Mouse (Mus musculus) hindlimb bud, embryonic 11.5 days (tissue): Measurements from ENCODE around the gene Mthfr.

ENCODE experiments used
- DNase-seq: peaks from one replicate; pipeline ENCODE4 v3.0.0-alpha.2; 2012; ENCODE audit warnings: low read depth, low spot score; ENCODE audit errors: extremely low spot score

Gene Mthfr

DNA sequence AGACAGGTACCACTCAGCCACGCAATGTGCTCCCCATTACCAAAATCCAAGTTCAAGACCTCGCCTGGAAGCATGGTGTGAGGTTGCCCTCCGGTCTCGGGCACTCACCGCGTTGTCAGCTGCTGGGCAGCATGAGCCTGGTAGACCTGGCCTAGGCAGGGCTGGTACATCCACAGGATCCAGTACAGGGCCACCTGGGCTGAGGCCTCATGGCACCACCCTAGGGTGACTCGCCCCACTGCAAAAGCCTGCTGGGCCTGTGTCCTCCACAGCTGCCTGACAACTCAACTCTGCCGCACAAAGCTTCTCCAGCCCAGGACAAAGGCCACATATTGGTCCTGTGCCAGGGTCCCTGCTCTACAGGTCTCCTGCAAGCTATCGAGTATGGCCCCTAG, 22.2 kb downstream of the Mthfr start:
- DNase-seq: no peak

DNA sequence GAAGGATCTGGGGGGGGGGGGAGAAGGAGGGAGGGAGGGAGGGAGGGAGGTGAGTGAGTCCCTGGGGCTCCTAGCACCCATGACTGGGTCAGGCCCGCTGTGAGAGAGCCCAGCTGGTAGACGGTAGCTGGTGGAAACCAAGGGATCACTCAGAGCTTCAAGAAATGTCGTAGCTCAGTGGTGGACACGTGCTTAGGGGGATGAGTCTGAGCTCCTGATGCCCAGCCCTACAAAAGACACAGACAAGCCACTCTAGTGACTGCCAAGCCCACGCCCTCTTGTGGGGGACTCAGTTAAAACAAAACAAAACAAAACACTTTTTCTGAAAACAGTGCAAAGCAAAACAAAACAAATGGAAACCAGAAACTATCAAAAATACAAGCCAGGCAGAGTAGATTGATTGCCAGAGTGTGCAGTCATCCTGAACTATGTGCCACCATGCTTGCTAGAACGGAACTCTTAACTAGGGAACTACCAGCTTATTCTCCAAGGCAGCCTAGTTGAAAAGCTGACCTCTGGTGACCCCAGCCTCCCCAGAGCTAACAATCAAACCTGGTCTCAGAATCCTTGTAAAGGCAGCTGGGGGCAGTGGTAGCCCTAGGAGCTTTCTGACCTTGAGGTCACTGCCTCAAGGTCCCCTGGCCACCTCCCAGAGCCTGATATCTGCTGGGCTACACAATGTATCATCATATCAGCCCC, 27.0 kb downstream of the Mthfr start:
- DNase-seq: no peak

DNA sequence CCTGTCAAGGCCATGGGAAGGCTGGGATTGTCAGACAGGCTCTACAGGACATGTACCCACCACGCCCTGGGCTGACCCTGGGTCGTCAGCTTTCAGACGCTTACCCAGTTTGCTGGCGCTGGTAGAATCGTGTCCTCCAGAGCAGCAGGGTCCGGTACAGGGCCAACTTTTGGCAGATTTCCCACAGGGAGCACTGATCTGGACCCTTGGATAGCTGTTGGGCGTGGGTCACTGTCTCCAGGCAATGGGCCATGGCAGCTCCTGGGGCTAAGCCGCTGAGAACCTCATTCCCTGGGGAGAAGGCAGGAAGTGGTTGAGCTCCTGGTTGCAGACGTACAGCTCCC, 27.5 kb downstream of the Mthfr start:
- no peak for DNase-seq

DNA sequence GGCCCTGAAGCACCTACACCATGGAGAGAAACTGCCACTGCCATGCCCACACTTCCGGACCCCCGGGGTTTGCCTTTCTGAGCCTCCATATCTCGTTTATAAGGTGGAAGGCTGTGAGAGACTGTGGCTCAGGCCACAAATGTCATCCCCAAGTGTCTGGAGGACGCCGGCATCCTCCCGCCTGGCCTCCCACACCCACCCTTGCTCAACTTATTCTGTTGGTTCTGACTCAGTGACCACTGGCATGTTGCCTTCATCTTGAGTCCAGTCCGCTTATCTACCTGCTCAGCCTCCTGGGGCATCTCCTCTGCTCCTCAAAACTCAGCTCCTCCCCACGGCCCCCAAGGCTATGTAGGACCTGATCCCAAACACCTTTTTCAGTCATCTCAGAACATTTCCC, 28.5 kb downstream of the Mthfr start:
- no peak for DNase-seq

DNA sequence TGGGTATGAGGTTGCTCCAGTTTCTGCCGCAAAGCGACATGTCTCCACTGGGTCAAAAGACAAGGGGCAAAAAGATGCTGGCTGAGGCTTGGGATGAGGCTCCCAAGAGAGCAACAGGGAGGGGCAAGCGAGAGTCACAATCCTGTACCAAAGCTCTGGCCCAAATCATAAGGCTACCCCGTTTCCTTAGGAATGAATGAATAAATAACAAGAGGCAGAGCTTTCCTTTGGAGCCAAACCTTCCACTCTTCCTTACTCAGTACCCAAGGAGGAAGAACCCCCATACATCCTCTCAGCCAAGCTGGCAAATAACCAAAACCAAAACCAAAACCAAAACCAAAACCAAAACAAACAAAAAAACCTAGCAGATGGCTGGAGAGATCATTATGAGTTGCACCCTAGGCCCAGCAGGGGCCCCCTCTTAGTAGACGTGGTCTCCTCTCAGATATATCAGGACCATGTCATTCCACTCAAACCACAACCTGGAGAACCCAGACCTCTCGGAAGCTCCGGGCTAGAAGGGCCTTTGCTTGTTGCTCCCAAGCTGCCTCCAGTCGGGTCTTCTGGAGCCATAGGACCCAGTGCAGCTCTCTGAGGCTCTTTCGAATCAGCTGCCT, 30.8 kb downstream of the Mthfr start:
- DNase-seq: no peak

DNA sequence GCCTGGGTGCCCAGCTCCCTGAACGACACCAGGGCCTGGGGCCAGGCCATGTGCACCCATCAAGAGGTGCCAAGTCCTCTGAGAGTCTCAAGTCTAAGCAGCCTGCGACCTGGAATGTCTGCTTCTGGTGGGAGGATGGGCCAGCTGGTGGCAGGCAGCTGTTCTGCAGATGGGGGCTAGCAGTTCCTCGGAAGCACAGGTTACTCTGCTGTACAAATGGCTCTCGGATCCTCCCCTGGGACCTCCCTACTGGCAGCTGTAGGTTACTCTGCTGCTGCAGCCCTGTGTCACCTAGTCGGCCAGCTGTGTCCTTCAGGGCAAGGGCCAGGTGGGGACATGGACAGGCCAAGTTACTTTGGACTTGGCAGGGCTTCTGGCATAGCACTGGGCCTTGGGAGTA, 32.6 kb downstream of the Mthfr start:
- no peak for DNase-seq

DNA sequence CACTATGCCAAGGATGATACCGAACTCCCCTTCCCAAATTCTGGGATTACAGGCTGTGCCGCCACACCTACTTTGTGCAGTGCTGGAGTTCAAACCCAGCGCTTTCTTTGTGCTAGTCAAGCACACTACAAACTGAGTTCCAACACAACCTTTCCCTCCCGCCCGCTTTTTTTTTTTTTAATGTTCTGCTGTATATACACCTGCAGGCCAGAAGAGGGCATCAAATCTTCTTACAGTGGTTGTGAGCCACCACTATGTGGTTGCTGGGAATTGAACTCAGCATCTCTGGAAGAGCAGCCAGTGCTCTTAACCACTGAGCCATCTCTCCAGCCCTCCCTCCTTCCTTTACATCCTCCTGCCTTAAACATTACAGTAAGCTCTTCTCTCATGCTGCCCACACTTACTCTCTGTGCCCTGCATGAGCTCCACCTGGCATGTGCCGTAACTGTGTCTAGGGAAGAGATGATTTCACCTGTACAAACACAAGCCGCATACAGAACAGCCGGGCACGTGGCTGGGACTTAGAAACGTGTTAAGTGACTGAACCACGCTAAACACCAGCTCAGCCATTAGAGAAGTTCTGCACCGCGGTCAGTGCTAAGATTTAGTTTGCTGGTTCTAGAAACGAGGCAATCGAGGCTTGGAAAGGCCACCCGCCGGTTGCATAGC, 35.8 kb downstream of the Mthfr start:
- no peak for DNase-seq

DNA sequence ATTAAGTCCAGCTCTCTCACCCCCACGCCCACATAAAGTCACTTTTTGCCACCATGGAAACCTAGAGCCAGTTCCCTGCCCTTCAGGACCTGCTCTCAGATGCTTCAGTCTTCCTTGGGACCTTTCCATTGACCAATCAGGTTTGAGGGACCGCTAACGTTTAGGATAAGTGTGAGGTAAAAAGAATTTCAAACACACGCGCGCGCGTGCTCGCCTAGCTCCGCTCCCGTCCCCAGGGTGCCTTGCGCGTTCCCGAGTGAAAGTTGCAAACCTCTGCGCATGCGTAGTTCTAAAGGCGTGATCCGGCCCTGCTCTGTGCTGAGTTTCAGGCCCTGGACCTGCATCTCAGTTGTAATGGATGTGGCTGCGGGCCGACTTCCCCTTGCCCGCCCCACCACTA, 36.4 kb downstream of the Mthfr start:
- no peak for DNase-seq

DNA sequence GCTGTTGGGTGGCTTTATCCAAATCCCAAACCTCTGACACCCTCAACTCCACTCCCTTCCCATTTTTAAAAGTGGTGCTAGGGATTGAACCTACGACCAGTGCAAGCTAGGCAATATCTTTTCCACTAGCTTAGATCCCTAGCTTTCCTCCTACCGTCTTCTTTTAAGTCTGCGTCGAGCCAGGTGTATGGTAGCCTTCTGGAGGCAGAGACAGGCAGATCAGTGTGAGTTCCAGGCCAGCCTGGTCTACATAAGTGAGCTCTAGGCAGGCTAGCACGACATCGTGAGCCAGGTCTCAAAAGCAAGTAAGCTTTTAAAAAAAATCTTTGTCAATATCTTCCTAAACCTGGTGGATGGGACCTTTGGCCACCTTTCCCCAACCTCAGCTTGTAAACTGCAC, 37.0 kb downstream of the Mthfr start:
- DNase-seq: no peak

DNA sequence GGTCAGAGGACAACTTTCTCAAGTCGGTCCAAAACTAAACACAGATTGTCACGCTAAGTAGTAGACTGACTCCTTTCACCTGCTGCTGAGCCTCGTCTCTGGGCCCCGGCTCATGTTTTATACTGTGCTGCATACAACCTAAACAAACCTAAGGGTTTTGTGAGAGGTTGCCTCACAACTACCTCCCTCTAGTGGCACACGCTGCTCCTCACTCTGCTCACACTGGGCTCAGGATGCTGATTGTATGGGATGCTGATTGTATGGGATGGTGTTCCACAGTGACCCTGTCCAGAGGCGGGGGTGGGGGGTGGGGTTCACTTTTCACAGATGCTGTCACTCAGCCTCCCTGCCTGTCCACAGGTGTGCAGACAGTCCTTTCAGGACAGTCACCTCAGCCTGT, 40.3 kb downstream of the Mthfr start:
- DNase-seq: no peak

DNA sequence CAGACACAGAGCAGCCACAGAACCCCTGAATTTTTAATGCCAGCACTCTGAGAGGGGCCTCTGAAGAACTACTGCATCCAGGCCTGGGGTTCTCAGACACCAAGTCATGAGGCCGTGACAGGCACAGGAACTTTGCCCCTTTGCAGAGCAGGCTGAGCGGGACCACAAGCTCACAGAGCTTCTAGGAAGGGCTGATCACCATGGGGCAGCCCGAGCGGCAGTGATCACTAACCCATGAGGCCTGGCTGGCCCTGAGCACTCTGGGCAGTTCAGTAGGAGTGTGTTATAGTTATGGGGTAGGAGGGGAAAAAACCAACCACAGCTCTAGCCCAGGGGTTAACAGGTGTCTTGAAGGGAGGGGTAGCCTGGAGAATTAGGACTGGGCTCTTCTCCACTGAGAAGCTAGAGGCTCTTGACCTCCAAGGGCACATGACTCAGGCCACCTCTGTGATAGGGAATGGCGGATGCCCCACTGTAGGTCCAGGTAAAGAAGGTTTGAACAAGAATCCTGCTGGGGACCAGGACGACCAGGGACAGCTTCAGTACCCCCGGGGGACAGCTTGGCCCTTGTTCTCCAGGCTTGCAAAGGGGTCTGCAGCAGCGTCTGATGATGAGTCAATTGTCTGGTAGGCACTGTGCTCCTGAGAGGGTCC, 41.2 kb downstream of the Mthfr start:
- no peak for DNase-seq

DNA sequence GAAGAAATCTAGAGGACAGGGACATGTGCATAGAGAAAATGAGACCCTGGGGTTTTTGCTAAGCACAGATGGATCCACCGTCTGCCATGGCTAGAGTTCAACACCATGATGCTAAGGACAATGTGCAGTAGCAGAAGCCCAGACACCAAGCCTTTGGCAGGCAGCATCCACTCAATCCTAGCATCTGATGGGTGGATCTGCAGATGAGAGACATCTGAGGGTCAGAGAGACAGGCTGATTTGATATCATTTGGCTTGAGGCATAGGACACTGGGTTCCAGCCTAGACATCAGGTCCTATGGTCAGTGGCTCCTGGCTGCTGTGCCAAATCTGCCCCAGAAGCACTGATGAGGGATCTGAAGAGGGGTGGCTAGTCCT, 41.7 kb downstream of the Mthfr start:
- DNase-seq: no peak

DNA sequence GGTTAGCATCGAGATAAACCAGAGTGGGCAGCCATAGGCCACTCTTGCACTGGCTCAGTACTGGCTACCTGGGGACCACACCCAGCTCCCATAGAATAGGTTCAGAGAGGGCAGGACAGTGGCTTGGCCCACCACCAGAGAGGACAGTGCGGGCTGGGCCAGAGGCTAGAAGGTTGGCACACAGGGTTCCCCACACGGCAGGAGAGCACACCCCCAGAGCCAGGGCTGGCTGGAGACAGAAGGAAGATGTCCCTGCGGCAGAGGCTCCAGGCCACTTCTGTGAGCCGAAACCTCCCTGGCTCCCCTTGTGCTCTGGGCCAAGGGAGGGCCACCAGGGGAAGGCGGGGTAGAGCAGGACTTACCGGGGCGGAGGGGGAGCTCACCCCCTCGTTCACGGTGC, 42.3 kb downstream of the Mthfr start:
- no peak for DNase-seq

DNA sequence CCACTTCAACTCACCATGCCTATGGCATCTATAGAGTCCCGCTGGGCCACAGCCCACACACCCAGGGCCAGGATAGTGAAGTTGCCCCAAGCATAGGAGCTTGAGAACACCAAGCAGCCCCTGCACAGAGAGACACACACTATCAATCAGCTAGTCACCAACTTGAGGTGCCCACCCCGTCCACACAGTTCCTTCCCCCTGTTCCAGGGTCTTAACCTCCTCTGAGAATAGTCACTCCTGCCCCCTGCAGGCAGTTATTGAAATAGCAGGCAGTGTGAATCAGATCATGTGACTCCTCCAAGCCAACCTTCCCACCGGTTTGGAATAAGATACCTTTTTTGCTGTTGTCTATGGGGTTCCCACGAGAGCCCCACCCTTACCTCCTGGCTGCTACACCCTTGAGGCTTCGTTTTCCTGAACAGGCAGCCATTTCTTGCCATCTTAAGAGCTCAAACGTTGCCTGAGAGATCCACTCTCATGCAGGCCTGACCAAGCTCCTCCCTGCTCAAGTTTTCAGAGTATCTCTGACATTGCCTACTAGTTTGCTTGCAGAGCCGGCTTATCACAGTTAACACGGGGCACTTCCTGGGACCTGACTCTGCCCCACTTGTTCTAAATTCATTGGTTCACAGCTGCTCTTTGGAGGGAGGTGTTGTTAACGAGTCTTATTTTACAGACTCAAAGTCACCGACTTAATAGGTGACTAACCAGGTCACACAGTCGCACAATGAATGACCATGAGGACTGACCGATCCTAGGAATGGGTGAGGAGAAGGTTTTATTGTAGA, 43.6 kb downstream of the Mthfr start:
- DNase-seq: no peak

DNA sequence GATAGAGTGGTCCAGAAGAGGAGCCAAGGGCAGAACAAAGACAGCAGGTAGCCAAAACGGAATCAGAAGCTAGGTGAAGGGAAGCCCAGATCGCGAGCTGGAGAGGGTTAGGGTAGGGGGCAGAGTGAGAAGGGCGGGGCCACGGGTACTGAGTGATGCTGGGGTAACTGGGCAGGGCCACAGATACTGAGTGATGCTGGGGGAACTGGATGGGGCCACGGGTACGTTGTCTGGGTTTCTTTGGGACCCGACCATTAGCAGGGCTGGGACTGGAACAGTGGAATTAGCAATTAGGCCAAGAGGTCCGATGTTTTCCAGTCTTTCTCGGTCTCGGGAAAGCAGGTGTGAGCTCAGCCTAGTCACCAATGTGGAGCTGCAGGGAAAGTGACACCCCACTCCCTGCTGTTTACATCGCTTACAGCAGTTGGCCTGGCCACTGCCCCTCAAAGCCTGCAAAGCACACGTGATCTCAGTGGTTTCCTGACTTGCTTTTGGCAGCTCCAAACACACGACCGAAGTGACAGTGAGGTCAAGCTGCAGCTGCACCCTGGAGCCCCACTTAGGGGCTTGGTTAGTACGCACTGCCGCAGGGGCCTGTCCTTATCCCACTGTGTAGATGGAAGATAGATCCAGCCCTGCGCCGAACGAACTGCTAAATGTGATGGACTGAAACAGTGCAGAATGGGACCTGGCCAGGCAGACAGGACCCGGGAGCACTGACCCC, 44.5 kb downstream of the Mthfr start:
- no peak for DNase-seq

DNA sequence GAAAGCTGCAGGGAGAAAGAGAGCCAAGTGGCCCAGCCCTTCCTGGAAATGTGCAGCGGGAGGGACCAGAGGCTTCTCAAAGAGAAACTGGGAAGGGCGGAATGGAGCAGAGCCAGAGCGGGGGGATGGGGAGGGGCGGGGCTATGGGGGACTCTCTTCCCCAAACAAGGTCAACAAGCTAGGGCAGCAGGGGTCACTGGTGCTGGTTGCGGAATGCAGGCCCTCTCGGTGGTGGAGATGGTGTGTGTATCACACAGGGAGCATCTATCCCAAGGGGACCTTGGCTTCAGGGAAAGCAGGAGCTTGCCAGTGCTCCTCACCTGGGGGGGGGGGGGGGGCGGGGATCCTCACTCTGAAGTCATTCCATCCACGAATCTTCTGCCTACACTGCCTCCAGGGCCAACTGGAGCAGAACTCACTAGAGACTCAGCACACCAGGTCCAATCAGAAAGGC, 45.4 kb downstream of the Mthfr start:
- no peak for DNase-seq

DNA sequence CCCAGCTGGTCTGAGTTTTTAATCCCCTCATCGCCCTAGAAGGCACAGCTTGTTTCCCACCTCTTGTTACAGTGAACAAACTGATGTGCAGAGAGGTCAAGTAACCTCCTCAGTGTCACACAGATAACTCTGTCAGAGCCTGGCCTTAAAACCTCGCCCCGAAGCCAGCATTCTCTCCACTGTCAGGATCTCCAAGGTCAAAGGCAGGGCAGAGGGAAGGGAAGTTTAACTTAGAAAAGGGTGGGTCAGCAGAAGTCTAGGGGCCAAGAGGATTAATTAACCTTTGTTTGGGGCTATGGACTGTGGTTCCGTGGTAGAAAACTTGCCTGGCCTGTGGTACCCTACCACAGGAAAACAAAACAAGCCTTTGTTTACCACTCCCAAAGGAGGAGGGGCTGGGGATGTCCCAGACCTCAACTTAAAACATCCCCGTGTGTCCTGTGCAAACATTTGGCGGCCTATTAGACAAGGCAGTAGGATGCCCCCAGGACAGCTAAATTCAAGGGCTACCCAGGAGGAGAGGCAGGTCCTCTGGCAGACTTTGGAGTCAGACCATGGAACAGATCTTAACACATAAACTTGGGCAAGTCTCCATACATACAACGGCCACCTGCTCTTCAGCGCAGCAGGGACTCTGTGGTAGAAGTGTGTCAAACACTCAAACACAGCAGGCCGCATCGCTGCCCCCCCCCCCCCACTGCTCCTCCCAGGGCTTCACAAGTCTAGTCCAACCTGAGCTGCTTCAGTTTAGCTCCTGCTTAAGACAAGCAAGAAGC, 46.4 kb downstream of the Mthfr start:
- DNase-seq: no peak

DNA sequence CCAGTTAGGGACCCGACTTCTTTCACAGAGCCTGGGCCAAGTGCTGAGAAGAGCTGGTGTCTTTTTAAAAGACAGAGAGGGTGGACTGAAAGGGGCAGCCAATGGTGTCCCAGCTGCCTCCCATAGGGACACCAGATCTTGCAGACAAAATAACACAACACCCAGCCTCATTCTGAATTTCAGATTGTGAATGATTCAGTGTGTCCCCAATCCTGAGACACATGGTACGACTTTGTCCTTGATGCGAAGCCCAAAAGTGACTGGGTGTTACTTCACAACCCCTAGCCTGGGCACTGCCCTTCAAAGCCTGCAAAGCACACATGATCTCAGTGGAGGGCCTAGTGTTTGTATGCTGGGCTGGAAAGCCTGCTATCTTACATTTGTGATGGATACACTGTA, 47.0 kb downstream of the Mthfr start:
- DNase-seq: no peak

DNA sequence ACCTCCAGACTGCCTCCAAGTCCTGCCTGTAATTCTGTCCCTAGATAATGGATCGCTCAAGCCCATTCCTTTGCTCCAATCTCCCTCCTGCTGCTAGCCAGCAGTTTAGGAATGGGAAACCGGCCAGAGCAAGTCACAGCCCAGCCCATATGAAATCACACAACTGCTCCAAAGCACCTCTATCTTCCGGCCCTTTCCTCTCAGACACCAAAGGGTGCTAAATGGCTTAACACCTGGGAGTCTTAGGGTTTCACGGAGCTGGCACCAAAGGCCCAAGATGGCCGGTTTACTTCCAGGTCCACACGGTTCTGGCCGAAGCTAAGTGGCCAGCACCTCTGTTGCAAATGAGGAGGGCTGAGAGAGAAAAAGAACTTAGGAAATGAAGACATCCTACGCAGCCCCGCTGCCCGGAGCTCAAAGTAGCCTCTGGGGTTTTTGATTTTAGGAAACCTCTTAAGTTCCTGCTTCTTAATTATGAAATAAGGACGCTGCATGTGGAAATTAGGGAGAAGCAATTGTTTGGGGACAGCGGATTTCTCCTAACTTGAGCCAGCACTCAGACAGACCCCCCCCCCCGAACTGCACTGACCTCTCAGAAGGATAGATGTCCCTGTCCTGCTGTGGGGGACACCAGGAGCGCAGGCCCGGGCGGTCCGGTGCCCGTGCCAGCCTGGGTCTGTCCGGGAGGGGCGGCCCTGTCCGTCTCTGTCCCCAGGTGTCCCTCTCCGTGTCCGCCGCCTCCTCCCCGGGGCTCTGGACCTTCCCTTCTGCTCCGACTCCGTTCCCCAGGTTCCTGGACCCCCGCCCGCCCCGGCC, 48.4 kb downstream of the Mthfr start:
- DNase-seq: no peak
